Mouse (Mus musculus) gastrocnemius, adult 18-20 months (tissue): ENCODE results near the gene Irs1. TPM values are rescaled to one million over a fixed set of nuclear protein-coding genes. Genes with fewer than 3 reads are reported as not detected.
A peak's percentile ranks its signal among the peaks of the same experiment; 100 is the strongest.

Experiments used
- DNase-seq: peaks from one replicate; pipeline ENCODE4 v3.0.0; 2021; ENCODE audit warnings: low spot score
- total RNA-seq, 2 experiments: library from RNA; stranded (reverse); gene quantifications; 2 replicates each; pipeline ENCODE4 v1.2.3; 2021

Gene Irs1
- total RNA-seq, 2 experiments from 2014 or later, result 38.6 to 43.9 TPM

- peak; percentile 51 for DNase-seq
Observed at GRCm38 (mm10) chr1:82257457-82257856, 33.8 kb downstream of the Irs1 start.

DNA sequence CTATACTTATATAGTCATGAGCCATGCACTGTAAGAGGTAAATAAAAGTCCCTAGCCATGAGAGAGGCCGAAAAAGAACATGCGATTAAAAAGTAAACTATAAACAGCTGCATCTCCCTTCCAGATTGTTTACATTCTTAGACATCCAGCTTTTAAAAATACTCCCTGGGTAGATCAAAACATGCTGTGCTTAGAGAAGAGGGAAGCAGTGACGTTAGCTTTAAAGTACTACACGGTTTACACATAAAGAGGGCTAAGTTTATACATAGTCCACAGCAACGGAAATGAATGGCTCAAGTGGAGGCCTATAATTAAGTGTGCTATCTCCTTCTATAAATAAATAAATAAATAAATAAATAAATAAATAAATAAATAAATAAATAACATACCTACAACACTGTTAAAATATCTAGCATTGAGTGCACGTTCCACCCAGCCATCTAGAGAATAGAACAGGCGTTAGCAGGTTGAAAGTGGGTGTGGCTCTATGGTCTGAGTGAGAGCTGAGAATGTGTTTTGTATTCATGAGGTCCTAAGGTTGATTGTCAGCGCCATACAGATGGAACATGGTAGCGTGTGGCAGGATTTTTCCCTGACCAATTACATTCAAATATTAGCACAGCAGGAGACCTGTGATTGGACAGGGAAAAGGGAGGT lies 37.3 kb downstream of the Irs1 start:
- no peak for DNase-seq

DNA sequence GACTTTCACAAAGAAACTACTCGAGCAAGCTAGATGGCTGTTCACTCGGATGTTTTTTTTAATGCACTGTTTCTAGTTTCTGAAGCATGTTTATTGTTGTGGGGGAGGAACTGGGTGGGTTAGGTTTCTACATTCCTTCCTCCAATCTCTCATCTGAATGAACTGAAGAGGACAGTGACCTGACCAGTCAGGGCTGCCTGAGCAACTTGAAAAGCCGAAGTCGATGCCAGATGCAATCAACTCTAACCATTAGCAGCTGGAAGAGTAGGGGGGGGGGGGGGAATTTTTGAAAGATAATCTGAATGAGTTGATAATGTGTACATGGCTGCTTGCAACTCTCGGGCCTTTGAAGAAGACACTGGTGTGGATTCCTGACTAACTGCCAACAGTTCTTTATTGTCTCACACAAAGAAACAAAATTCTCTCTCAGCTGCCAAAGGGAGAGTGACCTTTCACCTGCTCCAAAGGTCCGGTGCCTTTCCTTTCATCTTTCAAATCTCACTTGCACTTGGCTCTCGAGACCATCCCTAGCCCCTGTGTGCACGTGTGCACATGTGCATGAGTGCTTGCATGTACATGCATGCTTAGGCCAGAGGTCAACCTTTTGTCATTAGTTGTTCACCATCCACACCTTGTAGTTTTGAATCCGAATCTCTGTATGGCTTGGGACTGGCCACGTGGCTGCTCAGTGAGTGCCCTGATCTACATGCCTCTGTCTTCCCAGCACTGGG lies 43.8 kb downstream of the Irs1 start:
- DNase-seq, result no peak

DNA sequence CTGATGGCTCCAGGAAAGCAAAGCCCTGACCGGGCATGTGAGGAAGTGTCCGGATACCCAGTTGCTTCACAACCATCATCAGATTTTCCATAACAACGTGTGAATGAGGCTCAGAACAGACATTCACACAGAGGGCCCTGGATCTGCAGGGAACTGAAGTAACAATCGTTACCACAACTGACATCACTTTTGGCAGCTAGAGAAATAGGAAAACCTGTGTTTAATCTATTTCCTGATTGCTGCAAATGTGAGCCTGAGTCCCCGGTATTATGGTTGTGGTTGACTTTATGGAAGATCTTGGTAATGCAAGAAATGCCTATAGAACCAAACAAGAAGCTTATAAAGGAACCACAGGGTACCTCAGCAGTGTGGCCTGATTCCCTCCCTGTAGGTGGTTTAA lies 46.2 kb downstream of the Irs1 start:
- DNase-seq, result no peak

GRCm38 (mm10) chr1:82243260-82243825 lies 47.9 kb downstream of the Irs1 start:
- DNase-seq, result peak; percentile 57

DNA sequence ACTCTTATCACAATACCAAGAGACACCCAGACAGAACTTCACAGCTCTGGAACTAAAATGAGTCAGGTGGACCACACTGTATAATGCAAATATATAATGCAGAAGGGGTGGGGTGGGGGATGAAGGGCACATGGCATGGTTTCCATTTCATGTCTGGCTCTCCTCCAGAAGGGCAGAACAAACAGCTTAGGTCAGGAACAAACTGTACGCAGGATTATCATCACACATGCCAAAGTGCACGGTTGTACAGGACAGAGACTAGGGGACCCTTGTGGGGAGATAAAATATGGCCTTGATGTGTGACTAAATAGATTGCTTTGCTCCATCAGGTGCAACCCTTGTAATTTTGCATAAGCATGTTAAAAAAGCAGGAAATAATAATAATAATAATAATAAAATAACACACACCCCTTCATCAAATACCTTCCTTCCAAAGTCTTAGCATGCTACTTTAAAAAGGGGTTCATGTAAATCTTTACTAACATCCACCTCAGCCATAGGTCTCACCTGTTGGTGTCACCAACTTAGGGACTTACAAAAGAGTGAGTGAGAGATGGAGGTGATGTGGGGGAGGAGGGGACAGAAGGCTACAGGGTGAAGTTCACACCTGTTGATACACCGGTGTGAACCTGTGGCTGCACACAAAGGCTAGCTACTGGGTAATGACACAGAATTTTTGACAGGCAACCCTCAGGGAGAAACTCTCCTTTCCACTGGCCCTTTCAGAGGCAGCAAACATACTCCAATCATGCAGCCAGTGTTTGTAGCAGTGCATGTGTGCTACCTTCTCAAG lies 51.6 kb downstream of the Irs1 start:
- peak; percentile 53 for DNase-seq

DNA sequence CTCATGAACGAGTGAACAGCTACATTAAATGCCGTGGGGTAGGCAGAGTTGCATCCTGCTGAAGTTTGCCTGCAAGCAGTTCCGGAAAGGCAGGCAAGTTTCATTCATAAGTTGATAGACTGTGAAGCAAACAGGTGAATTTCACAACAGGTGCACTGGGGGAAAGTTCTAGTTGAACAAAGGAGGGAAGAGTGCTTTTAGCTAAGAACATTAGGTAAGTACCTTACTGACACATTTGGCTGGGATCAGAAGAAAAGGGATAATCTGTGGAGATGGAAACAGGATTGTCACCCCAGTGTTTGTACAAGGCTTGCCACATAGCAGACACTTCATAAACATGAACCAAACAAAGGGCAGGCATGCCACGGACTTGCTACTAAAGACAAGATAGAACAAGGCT lies 53.0 kb downstream of the Irs1 start:
- DNase-seq, result no peak

- DNase-seq, result no peak
Observed at GRCm38 (mm10) chr1:82235455-82236104, 55.6 kb downstream of the Irs1 start.

GRCm38 (mm10) chr1:82234616-82235015 lies 56.6 kb downstream of the Irs1 start:
- DNase-seq, result no peak

GRCm38 (mm10) chr1:82232812-82233211 lies 58.4 kb downstream of the Irs1 start, which contains the start of gene Gm9747:
Gm9747 (plus strand) TSS chr1:82233112.
- DNase-seq, result no peak

GRCm38 (mm10) chr1:82228841-82229240 lies 62.4 kb downstream of the Irs1 start:
- DNase-seq, result no peak

DNA sequence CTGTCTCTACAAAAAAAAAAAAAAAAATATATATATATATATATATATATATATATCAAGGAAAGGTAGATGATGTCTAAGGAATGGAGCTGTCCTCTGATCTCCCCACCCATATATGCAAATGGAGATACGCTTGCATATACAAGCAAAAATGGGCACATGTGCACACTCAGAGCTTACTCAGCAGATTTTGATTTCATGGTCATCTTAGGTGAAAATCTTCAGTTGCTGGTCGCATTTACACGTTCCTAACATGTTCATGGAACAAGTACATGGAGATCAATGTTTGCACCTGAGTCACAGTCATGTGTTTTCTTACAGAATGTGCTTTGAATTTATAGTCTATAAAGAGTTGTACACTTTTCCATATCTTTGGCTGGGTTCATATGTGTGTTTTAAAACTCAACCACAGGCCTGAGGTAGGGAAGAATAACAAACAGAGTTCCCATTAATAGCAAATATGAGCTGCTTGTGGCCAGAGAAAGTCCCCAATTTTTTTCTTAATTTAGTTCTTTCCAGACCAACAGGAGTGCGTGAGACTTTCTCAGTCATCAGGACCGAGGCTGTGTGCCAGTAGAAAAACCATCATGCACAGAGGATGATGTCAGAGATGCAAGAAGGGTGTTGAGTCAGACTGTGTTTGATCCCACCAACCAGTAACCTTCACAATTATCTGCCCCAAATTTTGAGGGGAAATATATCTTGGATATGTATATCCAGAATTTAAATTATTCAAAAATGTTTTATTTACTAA lies 68.0 kb downstream of the Irs1 start:
- no peak for DNase-seq

DNA sequence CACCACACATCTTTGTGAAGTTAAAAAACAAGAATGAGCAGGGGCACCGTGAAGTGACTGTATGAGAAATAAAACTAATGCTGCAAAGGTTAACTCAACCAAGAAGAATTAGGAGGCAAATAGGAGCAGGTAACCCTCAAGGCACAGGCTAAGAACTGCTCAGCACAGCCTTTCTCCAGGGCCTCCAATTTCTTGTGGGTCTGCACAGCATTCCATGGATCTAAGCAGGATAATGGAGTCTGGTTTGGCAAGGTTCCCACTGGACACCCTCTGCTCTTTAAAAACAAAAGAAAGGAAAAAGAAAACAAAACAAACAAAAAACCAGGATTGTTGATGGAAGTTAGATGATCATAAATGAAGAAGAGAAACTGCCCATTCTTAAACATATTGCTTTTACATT lies 69.8 kb downstream of the Irs1 start:
- no peak for DNase-seq

DNA sequence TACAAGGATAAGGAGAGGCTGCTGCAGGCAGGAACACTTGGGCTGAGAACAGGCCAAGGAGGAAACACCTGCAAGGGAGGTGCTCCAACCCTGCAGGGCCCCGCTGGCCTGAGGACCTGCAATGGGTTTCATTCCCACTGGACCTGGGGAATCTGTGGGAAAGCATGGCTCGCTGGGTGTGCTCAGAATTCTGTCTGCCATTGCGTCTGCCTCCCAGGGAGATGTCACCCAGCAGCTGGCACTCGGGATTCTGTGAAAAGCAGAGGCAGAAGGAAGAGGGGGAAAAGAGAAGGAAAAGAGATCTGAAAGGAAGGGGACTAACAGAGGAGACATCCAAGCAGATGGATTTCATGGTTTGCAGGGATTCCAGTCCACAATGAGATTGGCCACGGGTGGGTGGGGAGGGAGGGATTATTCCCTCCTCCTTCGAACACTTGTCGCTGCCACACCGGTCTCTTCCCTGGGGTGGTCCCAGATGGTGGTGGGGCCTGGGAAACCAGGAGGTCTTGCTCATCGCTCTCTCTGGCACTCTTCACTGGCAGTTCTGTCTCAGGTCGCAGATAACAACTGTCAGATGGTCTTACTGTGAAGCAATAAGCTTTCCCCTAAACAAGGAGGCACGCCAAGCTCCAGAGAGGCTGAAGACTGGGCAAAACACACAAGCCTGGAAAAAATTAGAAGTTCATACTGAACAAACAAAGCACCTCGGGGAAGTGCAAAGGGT lies 70.4 kb downstream of the Irs1 start:
- no peak for DNase-seq

DNA sequence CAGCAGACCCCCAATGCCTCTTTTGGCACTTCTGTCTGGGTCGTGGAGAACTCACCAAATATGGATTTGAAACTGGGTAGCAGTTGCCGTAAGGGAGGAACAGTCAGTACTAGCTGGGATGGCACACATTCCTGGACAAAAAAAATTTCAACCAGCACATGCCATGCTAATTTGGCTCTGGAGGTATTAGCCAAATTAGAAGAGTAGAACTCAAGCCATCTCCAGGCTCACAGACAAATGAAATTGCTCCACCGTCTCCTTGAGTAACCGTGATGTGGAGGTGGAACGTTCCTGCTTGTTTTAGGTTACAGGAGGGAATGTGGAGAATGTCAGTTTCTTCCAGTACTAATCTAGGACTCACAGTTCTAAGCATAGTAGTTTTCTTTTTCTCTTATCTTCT lies 83.7 kb downstream of the Irs1 start:
- DNase-seq, result no peak

GRCm38 (mm10) chr1:82200636-82201035 lies 90.6 kb downstream of the Irs1 start:
- no peak for DNase-seq

DNA sequence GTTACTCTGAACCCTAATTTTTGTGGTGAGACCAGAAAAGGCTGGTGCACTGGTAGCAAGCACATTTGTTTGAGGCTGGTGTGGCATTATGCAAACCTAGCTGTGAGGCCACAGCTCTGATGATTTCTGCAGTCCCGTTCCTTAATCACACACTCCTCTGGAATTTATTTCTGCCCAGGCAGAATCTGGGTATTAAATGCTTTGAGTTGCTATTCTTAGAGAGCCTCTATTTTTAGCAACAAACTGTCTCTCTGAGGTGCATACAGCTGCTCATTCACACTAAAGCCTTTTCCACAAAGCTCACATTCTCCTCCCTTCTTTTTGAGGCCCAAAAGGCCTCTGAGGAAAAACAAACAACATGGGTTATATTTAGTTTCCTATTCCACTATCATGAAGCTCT lies 91.3 kb downstream of the Irs1 start:
- peak; percentile 14 for DNase-seq

DNA sequence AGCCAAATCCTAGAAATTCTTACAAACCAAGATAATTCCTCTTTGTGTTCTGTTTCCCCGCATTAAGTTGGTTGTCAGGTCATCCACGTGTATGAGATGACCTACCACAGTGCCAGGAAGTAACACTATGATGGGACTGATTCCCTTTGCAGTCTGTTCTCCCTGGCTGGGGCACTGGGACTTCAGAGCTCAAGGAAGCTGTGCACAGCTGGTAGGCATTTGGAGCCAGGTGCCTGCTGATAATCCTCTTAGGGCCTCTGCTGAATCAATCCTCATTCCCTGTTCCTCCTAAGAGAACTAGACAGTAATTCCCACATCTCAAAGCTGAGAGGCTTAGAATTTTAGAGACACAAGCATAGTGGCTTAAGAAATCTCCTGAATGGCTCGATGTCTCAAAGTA lies 99.6 kb downstream of the Irs1 start:
- no peak for DNase-seq

DNA sequence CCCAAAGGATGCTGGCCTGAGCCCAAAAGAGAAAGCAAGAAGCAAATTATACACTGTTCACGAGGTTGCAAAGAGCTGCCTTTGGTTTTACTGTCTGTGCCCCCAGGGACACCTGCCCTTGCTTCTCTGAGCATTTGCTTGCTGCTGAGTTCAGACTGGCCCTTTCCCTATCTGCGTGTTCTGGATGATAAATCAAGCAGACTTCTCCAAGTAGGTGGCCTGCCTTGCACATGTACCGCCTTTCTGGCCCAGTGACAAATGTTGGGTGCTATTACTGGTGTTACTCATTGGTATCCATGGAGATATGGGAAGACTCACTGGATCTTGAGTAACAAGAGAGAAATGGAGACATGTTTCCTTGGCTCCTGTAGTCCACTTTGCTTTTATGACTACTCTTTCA lies 101.7 kb downstream of the Irs1 start:
- peak; percentile 52 for DNase-seq
